Mouse (Mus musculus): ENCODE results near the gene Dhrs11.

Dhrs11 gene

GRCm38 (mm10) chr11:84822487-84822886 lies 6.3 kb downstream of the Dhrs11 start:
- DNase-seq = peak; percentile 91

DNA sequence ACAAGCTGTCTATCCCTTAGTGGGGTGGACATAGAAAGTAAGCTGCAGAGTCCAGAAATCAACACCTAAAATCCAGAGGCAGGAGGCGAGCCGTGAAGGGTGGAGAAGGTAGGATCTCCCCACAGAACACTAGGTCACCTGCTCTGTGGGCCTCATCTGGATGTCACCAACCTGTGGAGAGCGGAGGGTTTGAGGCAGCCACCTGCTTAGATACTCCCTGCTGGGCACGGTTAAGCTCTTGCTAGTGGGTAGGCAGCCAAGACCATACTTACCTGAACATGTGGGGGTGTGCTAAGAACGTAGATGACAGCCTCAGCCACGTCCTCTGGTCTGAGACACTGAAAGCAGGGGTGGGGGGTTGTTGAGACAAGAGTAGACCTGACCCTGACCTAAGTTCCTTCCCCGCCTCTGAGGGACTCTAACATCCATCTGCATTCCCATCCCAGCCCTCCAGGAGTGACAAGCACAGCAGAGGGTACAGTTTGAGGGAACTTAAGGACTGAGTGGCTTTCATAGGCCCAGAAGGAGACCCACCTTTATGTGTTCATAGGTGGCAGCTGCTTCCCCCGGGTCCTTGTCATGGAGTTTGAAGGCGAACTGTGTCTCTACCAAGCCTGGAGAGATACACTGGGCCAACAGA lies 7.5 kb downstream of the Dhrs11 start:
- DNase-seq = peak; percentile 91

GRCm38 (mm10) chr11:84818961-84819692 lies 9.7 kb downstream of the Dhrs11 start, which contains the start of gene Mrm1:
Mrm1 (minus strand) TSS chr11:84819515.
- DNase-seq = peak; percentile 100

GRCm38 (mm10) chr11:84818085-84818960 lies 10.5 kb downstream of the Dhrs11 start:
- peak; percentile 99 for DNase-seq

GRCm38 (mm10) chr11:84817362-84817761 lies 11.4 kb downstream of the Dhrs11 start:
- no peak for DNase-seq

DNA sequence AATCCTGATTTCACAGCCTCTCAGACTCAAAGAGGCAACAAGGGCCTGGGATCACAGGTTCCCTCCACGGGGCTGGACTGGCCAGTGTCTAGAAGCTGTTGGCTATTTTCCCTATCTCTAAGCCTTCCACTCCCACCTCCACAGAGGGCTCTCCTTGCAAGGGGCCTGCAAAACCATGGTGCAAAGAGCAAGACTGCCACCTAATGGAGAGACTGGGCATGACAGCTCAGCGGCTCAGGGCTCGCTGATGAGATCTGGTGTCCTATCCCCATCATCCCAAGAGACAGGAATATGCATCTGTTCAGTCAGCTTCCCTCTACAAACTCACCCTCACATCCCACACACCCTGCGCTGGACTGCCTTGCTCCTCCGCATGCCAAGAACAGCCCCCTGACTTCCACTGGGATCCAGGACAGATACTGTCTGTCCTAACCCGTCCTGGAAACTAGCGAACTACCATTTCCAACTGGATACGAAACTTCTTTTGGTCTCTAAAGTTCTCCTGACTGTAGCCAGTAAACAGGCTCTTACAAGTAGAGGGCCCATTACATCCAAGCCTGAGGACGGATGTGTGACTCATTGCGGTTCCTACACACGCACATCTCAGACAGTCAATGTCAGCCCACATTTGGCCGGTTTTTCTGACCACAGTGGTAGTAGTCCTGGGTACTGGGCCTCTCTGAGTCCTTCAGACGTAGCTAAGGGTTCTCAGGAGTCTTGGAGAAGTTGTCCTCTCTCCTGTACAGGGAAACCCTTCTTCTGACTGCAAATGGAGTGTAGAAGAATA lies 14.9 kb downstream of the Dhrs11 start:
- DNase-seq = peak; percentile 95

DNA sequence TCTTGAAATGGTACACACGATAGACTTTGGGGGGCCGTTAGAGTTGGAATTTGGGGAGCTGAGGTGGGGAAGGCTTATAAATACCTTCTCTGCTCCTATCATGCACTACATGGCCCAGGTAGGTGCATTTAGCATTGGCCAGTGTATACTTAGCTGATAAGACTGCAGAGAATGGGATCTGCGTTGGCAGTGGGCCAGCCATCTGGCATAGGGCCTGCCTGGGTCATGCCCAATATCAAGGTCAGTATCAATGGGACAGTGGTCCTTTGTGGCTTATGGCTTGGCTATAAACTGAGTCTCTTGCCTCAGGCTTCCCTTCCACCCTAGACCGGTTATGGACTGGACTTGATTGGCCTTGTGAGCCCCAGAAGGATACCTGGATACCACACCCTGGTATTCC lies 24.4 kb downstream of the Dhrs11 start:
- no peak for DNase-seq

GRCm38 (mm10) chr11:84797627-84798353 lies 31.0 kb downstream of the Dhrs11 start:
- DNase-seq = peak; percentile 87

DNA sequence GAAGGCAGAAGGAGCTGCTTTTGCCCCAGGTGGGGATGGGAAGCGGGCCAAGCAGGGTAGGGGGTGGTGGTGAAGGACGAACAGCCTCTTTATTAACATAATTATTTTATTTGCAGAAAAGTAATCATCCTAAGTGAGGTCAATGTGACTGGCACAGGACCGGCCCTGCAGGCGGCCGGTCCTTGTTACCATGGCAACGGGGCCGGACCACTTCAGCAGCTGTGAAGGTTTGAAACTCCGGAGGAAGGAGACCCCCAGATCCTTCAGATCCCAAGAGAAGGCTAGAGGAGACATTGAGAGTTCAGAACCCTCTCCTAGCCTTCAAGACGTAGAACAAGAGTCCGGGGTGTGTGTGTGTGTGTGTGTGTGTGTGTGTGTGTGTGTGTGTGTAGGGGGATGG lies 31.8 kb downstream of the Dhrs11 start:
- no peak for DNase-seq

DNA sequence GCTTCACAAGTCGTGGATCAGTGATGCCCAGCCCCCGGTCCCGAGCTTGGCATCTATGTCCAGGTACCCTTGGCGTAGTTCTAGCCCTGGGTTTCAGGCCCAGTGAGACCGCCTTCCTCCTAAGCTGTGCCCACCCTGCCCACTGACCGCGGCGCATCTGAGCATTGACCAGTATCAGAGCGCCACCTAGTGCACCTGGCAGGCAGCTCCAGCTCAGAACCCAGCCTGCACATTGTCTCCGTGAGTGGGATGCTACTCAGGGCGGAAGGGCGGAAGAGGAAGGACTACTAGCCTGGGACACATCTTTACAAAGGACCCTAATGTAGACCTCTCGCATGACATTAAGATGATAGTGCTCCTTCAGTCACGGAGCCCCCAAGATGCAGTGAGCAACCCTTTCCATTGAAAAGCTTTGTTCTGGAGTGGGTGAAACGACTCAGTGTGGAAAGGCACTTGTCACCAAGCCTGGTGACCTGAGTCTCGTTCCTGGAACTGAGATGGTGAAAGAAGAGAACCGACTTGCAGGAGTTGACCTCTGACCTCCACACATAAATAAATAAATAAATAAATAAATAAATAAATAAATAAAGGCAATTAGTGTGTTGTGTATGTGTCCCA lies 34.2 kb downstream of the Dhrs11 start:
- peak; percentile 93 for DNase-seq

GRCm38 (mm10) chr11:84793545-84793944 lies 35.2 kb downstream of the Dhrs11 start:
- DNase-seq = no peak

DNA sequence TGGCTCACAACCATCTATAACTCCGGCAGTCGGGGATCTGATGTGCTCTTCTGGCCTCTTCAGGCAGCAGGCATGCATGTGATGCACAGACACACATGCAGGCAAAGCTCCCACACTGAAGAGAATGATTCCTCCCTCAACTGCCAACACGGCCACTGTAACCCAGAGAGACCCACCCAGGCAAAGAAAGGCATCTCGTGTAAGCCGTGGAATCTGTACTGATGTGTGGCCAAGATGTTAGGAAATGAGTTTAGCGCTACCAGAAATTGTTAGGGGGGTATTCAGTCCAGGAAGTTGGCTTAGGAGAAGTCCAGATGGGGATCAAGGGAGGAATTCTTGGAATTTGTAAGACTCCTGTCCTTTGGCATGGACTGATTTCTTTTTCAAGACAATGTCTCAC lies 38.4 kb downstream of the Dhrs11 start:
- no peak for DNase-seq

GRCm38 (mm10) chr11:84780143-84780870 lies 48.5 kb downstream of the Dhrs11 start:
- no peak for DNase-seq

- no peak for DNase-seq
Observed at GRCm38 (mm10) chr11:84775560-84775959, 53.2 kb downstream of the Dhrs11 start.

DNA sequence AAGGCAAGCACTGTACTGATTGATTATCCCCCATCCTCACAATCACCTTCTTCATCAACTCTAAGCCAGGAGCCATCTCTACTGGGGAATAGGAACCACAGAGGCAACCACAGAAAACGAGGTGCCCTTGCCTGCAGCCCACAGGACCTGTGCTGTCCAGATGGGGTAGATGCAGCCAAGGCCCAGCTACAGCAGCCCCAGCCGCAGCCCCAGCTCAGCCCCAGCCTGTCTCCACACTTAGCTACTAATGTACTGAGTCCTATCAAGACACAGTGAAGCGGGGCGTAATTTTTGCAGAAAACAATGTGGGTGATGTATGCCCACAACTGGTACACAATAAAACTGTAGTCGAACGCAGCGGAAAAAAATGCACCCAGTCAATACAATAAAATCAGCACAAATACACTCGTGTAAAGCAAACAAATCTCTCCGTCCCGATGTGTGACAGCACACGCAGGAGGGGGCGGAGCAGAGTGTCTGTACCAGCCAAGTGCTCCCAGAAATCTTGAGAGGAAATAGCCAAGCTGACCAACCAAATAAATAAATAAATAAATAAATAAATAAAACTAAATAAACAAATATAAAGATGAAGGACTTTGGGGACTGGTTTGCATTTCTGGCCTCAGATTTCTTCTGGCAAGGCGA lies 53.8 kb downstream of the Dhrs11 start:
- no peak for DNase-seq
